Mouse (Mus musculus): ENCODE measurements around the gene Wipi2. TPM values are rescaled to one million over a fixed set of nuclear protein-coding genes. Genes with fewer than 3 reads are reported as not detected.

Wipi2 gene
- polyA plus RNA-seq, 1 experiment from 2014 or later: 40.1 TPM

DNA sequence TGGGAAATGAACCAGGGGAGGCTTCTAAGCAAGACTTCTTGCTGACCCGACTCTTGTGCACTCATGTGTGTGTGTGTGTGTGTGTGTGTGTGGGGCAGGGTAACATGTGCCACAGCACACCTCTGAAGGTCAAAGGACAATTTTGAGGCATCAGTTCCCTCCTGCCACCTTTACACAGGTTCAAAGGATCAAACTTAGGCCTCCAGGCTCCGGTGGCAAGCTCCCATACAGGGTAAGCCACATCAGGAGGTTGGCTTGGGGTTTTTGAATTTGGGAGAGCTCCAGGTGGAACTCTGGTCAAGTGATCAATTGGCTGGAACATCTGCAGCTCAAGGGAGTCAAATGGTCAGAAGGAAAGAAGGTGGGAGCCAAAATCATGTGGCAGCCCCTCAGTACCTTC, 6.1 kb upstream of the Wipi2 start:
- 65% methylated on average over 2 of the region's 2 CpGs for WGBS
- H3K36me3 ChIP-seq (ENCODE audit: control insufficient read depth, insufficient read depth, low read length): no peaks in the 10 kb centered on the region
- no peak for ATAC-seq (ENCODE audit: insufficient number of reproducible peaks, insufficient read depth, low FRiP score, low read depth)
- no peak overlapping the region for H3K27ac ChIP-seq (ENCODE audit: low read length)
- no peaks in the 10 kb centered on the region for H3K9me3 ChIP-seq (ENCODE audit: control insufficient read depth, low read depth, low read length)
- no peak overlapping the region for H3K4me2 ChIP-seq (replicated peaks; ENCODE audit: low read depth, low read length)
- H3K9ac ChIP-seq (replicated peaks; ENCODE audit: low read depth, low read length): no peak overlapping the region
- H3K4me1 ChIP-seq (ENCODE audit: control insufficient read depth, insufficient read depth, low read length): no peaks in the 10 kb centered on the region
- H3K4me3 ChIP-seq (ENCODE audit: low read depth, low read length): no peak overlapping the region
- no peaks in the 10 kb centered on the region for H3K27me3 ChIP-seq (ENCODE audit: control insufficient read depth, insufficient read depth, low read length)

GRCm38 (mm10) chr5:142622134-142622533, 5.4 kb upstream of the Wipi2 start:
- H3K4me3 ChIP-seq (ENCODE audit: low read depth, low read length): no peak overlapping the region
- no peak overlapping the region for H3K4me2 ChIP-seq (replicated peaks; ENCODE audit: low read depth, low read length)
- no peak overlapping the region for H3K27ac ChIP-seq (ENCODE audit: low read length)
- ATAC-seq (ENCODE audit: insufficient number of reproducible peaks, insufficient read depth, low FRiP score, low read depth): no peak
- no peaks in the 10 kb centered on the region for H3K36me3 ChIP-seq (ENCODE audit: control insufficient read depth, insufficient read depth, low read length)
- no peaks in the 10 kb centered on the region for H3K9me3 ChIP-seq (ENCODE audit: control insufficient read depth, low read depth, low read length)
- H3K9ac ChIP-seq (replicated peaks; ENCODE audit: low read depth, low read length): no peak overlapping the region
- no peaks in the 10 kb centered on the region for H3K4me1 ChIP-seq (ENCODE audit: control insufficient read depth, insufficient read depth, low read length)
- no peaks in the 10 kb centered on the region for H3K27me3 ChIP-seq (ENCODE audit: control insufficient read depth, insufficient read depth, low read length)
- WGBS: 60% methylated on average over 1 of the region's 1 CpGs

DNA sequence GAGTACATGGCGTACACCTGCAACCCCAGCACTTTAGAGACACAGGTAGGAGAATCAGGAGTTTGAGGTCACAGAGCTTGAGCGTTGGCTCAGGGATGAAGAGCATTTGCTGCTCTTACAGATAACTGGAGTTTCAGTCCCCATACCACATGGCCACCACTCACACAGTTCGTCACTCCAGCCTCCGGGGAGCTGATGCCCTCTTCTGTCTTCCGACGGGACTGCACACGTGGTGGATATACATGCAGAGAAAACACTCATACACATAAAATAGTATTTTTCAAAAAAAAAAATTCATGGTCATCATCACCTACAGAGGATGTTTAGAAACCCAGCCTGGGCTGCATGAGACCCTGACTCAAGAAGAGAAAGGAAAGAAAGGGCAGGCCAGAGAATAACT, 4.4 kb upstream of the Wipi2 start:
- Histone ChIP-seq H3K4me3 (ENCODE audit: low read depth, low read length) (no peak overlapping the region), H3K27me3 (ENCODE audit: control insufficient read depth, insufficient read depth, low read length) (no peaks in the 10 kb centered on the region), H3K36me3 (ENCODE audit: control insufficient read depth, insufficient read depth, low read length) (no peaks in the 10 kb centered on the region), H3K9ac (replicated peaks; ENCODE audit: low read depth, low read length) (no peak overlapping the region), H3K4me1 (ENCODE audit: control insufficient read depth, insufficient read depth, low read length) (no peaks in the 10 kb centered on the region), H3K4me2 (replicated peaks; ENCODE audit: low read depth, low read length) (no peak overlapping the region), H3K27ac (ENCODE audit: low read length) (no peak overlapping the region), H3K9me3 (ENCODE audit: control insufficient read depth, low read depth, low read length) (no peaks in the 10 kb centered on the region)
- WGBS: 88% methylated on average over 7 of the region's 7 CpGs
- no peak for ATAC-seq (ENCODE audit: insufficient number of reproducible peaks, insufficient read depth, low FRiP score, low read depth)

DNA sequence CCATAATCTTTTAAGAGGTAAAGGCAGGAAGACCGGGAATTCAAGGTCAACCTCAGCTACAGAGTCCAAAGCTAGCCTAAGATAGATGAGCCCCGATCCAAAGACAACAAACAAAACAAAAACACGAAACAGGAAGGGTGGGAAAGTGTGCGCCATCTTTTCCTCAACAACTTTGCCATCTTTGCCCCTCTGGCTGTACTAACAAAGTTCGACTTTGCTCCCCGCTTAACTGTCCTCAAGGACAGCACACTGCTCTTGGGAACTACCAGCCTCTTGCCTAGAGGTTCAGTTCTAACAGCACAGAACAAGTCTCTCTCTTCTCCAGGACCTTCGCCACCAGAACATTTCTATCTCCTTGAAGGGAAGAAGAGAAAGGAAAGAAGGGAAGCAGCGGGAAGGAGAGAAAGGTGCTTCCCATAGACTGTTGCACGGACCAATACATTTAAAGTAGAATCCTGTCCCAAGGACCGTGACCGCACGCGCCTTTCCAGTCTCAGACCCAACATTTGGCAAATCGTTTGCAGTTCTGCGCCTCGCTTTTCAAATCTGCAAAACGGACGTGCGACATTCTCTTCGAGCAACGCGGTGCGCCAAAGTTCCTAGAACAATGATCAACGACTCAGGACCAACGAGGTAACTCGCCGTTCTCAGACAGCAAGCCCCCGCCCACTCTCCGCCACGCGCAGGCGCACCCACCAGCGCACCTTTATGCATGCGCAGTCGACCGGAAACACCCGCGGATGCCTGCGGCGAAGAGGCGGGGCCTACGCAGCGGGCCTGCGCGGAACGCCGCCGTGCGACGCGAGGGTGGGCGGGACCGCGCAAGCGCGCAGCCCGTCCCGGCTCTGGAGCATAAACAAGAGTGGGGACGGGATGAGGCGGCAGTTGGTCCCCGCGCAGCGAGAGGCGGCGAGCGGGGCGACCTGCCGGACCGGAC, 1.5 kb downstream of the Wipi2 start:
- Histone ChIP-seq H3K4me1 (ENCODE audit: control insufficient read depth, insufficient read depth, low read length) (peaks cover 4% of the 10 kb centered on the region; the same call in 1 of the 2 replicates), H3K9me3 (ENCODE audit: control insufficient read depth, low read depth, low read length) (no peaks in the 10 kb centered on the region), H3K27ac (ENCODE audit: low read length) (peak overlapping the region; percentile 87), H3K27me3 (ENCODE audit: control insufficient read depth, insufficient read depth, low read length) (no peaks in the 10 kb centered on the region), H3K36me3 (ENCODE audit: control insufficient read depth, insufficient read depth, low read length) (peaks cover 9% of the 10 kb centered on the region), H3K9ac (replicated peaks; ENCODE audit: low read depth, low read length) (peak overlapping the region; percentile 87), H3K4me2 (replicated peaks; ENCODE audit: low read depth, low read length) (peak overlapping the region; percentile 62), H3K4me3 (ENCODE audit: low read depth, low read length) (peak overlapping the region; percentile 74)
- WGBS: under 1% methylated on average over 68 of the region's 69 CpGs
- ATAC-seq (ENCODE audit: insufficient number of reproducible peaks, insufficient read depth, low FRiP score, low read depth): peak; percentile 99

- Histone ChIP-seq H3K4me2 (replicated peaks; ENCODE audit: low read depth, low read length) (peak overlapping the region; percentile 88), H3K4me1 (ENCODE audit: control insufficient read depth, insufficient read depth, low read length) (peaks cover 4% of the 10 kb centered on the region; the same call in 1 of the 2 replicates), H3K36me3 (ENCODE audit: control insufficient read depth, insufficient read depth, low read length) (peaks cover 12% of the 10 kb centered on the region), H3K27me3 (ENCODE audit: control insufficient read depth, insufficient read depth, low read length) (no peaks in the 10 kb centered on the region), H3K4me3 (ENCODE audit: low read depth, low read length) (peak overlapping the region; percentile 74), H3K27ac (ENCODE audit: low read length) (peak overlapping the region; percentile 44), H3K9ac (replicated peaks; ENCODE audit: low read depth, low read length) (peak overlapping the region; percentile 87), H3K9me3 (ENCODE audit: control insufficient read depth, low read depth, low read length) (no peaks in the 10 kb centered on the region)
- ATAC-seq (ENCODE audit: insufficient number of reproducible peaks, insufficient read depth, low FRiP score, low read depth): peak; percentile 70
- under 1% methylated on average over 41 of the region's 41 CpGs for WGBS
Measured at GRCm38 (mm10) chr5:142629663-142630025, 2.1 kb downstream of the Wipi2 start.

GRCm38 (mm10) chr5:142630224-142630623, 2.7 kb downstream of the Wipi2 start:
- H3K27ac ChIP-seq (ENCODE audit: low read length): no peak overlapping the region
- H3K4me2 ChIP-seq (replicated peaks; ENCODE audit: low read depth, low read length): peak overlapping the region; percentile 88
- peaks cover 4% of the 10 kb centered on the region; the same call in 1 of the 2 replicates for H3K4me1 ChIP-seq (ENCODE audit: control insufficient read depth, insufficient read depth, low read length)
- no peaks in the 10 kb centered on the region for H3K27me3 ChIP-seq (ENCODE audit: control insufficient read depth, insufficient read depth, low read length)
- no peak for ATAC-seq (ENCODE audit: insufficient number of reproducible peaks, insufficient read depth, low FRiP score, low read depth)
- H3K9ac ChIP-seq (replicated peaks; ENCODE audit: low read depth, low read length): peak overlapping the region; percentile 87
- peaks cover 12% of the 10 kb centered on the region for H3K36me3 ChIP-seq (ENCODE audit: control insufficient read depth, insufficient read depth, low read length)
- peak overlapping the region; percentile 74 for H3K4me3 ChIP-seq (ENCODE audit: low read depth, low read length)
- WGBS: 9% methylated on average over 6 of the region's 6 CpGs
- H3K9me3 ChIP-seq (ENCODE audit: control insufficient read depth, low read depth, low read length): no peaks in the 10 kb centered on the region

- Histone ChIP-seq H3K9ac (replicated peaks; ENCODE audit: low read depth, low read length) (no peak overlapping the region), H3K4me1 (ENCODE audit: control insufficient read depth, insufficient read depth, low read length) (no peaks in the 10 kb centered on the region), H3K36me3 (ENCODE audit: control insufficient read depth, insufficient read depth, low read length) (peaks cover 28% of the 10 kb centered on the region), H3K27ac (ENCODE audit: low read length) (no peak overlapping the region), H3K4me3 (ENCODE audit: low read depth, low read length) (no peak overlapping the region), H3K27me3 (ENCODE audit: control insufficient read depth, insufficient read depth, low read length) (no peaks in the 10 kb centered on the region), H3K9me3 (ENCODE audit: control insufficient read depth, low read depth, low read length) (no peaks in the 10 kb centered on the region), H3K4me2 (replicated peaks; ENCODE audit: low read depth, low read length) (no peak overlapping the region)
- no peak for ATAC-seq (ENCODE audit: insufficient number of reproducible peaks, insufficient read depth, low FRiP score, low read depth)
- 90% methylated on average over 5 of the region's 5 CpGs for WGBS
Measured at GRCm38 (mm10) chr5:142637823-142638222, 10.3 kb downstream of the Wipi2 start.

DNA sequence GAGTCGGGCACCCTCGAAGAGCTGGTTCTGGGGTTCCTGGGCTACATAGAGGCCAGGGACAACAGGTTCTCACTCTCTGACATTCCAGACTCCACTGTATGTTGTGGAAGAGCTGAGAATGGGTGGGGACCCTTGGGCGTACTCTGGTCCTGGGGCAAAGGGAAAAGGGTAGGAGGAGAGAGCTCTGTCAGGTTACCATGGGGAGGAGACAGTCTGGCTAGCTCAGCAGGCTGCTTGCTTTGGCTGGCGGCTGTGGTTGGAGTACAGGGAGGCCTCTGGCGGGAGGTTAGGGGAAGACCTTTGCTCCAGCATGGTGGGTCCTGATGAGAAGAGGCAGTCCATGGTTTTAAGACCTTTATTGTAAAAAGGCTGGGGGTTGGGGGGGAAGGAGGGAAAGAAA, 12.6 kb downstream of the Wipi2 start:
- Histone ChIP-seq H3K27me3 (ENCODE audit: control insufficient read depth, insufficient read depth, low read length) (no peaks in the 10 kb centered on the region), H3K4me3 (ENCODE audit: low read depth, low read length) (no peak overlapping the region), H3K9me3 (ENCODE audit: control insufficient read depth, low read depth, low read length) (no peaks in the 10 kb centered on the region), H3K9ac (replicated peaks; ENCODE audit: low read depth, low read length) (no peak overlapping the region), H3K4me1 (ENCODE audit: control insufficient read depth, insufficient read depth, low read length) (no peaks in the 10 kb centered on the region), H3K27ac (ENCODE audit: low read length) (no peak overlapping the region), H3K36me3 (ENCODE audit: control insufficient read depth, insufficient read depth, low read length) (peaks cover 16% of the 10 kb centered on the region), H3K4me2 (replicated peaks; ENCODE audit: low read depth, low read length) (no peak overlapping the region)
- WGBS: 79% methylated on average over 5 of the region's 5 CpGs
- no peak for ATAC-seq (ENCODE audit: insufficient number of reproducible peaks, insufficient read depth, low FRiP score, low read depth)

Data from stomach, embryonic 14.5 days (tissue).